Mouse (Mus musculus) gastrocnemius, postnatal 25 days (tissue): ENCODE results near the gene Klhl35. TPM values are rescaled to one million over a fixed set of nuclear protein-coding genes. Genes with fewer than 3 reads are reported as not detected.

Source experiments
- DNase-seq: peaks from one replicate; pipeline ENCODE4 v3.0.0; 2022
- total RNA-seq, 2 experiments: library from RNA; stranded (reverse); gene quantifications; 1 replicate in 1 of 2; 2 replicates in 1 of 2; pipeline ENCODE4 v1.2.3; 2021

Klhl35 gene
- total RNA-seq, 2 experiments from 2014 or later: not detected

DNA sequence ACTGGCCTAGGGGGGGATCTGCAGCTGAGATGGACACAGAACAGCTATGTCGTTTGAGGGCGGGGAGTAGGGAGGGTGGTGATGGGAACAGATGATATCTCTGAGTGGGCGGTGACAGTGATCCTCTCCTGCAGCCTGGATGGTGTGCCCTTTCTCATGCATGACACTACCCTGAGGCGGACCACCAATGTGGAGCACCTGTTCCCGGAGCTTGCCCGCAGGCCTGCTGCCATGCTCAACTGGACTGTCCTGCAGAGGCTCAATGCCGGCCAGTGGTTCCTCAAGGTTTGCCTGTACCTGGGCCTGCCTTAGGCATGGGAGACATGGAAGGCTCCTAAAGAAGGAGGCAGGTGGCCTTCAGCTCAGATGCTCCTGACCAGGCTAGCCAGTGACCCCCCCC lies 12.9 kb upstream of the Klhl35 start:
- DNase-seq: no peak

DNA sequence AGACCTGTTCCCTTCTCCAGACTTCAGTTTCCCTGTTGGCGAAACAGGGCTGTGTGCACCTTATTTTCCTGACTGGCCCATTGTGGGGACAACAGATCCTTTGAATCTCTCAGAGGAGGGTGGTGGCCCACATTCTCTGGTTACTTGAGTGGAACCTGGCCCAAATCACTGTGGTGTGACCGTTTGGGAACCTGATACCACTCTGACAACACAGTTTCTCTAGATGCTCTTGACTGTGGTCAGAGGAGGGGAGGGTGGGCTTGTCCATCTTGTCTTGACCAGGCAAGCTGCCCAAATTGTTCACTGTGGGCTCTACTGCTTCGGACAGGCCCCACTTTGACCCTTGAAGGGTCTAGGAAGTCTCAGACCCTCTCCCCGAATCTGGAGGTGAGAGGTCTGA lies 11.8 kb upstream of the Klhl35 start:
- no peak for DNase-seq

DNA sequence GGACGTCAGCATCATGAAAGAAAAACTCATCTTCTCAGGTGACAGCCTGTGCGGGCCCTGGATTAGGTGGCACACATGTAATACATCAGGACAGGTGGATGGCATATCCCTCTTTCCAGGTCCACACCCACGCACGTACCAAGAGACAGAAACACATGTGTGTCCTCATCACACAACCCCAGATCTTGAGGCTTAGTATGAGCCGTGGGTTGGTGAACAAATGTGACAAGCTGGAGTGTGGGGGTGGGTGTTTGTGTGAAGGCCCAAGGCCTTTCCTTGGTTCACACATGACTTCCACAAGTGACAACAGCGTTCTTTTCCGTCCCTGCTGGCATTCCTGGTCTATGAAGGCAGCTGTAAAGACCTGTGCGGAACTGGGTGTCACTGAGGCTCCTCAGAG lies 7.0 kb upstream of the Klhl35 start:
- no peak for DNase-seq

DNA sequence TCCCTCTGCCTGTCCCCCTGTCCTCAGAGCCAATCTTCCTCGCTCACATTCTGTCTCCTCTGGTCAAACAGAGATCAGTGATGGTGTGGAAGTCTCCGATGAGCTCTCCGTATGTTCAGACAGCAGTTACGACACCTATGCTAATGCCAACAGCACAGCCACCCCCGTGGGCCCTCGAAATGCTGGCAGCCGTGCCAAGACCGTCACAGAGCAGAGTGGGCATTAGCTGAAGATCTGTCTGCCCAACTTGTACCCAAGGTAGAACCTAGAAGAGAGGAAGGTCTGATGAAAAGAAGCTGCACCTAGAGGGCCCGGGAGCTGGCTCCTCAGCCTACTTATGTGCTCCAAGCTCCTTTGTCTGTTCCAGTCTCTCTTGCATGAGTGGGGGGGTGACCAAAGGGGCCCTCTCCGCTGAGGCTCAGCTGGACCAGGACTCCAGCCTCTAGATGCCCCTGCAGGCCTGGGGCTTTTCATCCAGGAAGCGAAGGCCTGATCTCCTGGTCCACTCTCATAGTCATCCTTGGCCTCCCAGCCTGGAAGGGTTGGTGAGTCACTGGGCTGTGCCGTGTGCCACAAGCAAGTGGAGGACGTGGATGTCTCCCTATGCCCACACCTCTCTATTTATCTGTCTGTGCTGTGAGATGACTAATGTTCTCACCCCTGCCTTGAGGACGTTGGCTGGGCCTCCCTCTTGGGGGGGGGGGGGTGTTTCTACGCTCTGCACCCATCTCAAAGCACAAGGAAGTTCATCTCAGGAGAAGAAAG lies 5.7 kb upstream of the Klhl35 start:
- DNase-seq: no peak

DNA sequence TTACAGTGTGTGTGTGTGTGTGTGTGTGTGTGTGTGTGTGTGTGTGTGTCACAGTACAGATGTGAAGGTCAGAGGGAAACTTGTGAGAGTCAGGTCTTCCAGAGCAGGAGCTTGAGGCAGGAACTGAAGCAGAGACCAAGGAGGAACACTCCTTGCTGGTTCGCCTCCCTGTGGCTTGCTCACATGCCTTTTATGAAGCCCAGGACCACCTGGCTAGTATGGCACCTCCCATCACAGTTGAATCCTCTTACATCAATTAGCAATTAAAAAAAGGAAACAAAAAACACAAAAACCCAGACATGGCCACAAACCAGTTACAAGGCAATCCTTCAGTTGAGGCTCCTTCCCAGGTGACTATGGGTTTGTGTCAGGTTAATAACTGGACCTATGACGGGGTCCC lies 2.7 kb upstream of the Klhl35 start:
- no peak for DNase-seq

DNA sequence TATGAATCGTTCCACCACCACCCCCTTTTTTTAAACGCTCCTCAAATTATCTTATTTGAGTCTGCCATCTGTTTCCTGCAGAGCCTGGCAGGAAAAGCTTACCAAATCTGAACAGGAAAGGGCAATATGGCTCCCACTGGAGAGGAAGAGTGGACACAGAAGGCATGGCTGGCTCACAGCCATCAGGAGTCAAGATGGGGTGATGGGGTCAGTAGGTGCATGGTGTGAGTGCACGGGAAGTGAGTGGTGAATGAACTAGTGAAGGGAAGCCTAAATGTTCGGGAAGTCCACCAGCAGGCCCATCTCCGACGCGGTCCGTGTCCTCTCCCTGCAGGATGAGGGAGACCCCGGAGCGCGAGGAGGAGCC lies 2.1 kb downstream of the Klhl35 start:
- DNase-seq: no peak

DNA sequence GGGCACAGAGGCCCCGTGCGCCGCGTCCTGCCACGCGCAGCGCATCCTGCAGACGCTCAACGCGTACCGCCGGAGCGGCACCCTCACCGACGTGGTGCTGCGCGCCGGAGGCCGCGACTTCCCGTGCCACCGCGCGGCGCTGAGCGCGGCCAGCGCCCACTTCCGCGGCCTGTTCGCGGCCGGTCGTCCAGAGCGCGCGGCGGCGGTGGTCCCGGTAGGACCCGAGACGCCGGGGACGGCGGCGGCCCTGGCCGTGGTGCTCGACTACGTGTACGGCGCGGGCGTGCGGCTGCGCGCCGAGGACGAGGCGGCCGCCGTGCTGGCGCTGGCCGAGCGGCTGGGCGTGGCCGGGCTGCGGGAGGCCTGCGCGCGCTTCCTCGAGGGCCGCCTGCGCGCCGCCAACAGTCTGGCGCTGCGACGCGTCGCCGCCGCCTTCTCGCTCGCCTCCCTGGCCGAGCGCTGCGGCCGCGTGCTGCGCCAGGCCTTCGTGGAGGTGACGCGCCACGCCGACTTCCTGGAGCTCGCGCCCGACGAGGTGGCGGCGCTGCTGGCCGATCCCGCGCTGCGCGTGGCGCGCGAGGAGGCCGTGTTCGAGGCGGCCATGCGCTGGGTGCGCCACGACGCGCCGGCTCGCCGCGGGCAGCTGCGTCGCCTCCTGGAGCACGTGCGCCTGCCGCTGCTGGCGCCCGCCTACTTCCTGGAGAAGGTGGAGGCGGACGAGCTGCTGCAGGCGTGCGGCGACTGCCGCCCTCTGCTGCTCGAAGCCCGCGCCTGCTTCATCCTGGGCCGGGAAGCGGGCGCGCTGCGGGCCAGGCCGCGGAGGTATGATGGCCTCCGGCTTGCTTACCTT lies 2.7 kb downstream of the Klhl35 start:
- DNase-seq: peak; percentile 71

DNA sequence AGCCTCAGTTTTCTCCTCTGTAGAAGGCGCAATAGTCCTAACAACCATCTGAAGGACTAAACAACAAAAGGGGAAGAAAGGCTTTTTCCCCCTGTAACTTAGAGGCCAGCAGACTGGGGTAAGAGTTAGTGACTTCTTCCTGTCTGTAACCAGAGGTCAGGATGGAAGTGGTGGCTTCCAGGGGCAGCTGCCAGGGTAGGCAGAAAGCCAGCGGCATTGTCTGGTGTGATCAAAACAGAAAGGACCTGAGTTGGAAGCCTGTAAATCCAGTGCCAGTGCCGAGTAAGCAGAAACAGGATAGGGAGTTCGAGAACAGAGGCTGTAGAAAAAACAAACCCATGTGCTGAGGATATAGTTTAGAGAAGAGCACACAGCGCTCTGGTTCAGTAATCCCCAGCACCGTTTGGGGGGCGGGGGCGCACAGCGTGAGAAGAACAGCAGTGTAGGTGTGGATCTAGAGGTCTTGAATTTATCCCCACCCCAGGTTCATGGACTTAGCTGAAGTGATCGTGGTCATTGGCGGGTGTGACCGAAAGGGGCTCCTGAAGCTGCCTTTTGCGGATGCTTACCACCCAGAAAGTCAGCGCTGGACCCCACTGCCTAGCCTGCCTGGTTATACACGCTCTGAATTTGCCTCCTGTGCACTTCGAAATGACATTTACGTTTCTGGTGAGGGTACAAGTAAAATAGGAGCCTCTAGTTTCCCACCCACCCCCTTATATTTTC lies 4.0 kb downstream of the Klhl35 start:
- DNase-seq: no peak

DNA sequence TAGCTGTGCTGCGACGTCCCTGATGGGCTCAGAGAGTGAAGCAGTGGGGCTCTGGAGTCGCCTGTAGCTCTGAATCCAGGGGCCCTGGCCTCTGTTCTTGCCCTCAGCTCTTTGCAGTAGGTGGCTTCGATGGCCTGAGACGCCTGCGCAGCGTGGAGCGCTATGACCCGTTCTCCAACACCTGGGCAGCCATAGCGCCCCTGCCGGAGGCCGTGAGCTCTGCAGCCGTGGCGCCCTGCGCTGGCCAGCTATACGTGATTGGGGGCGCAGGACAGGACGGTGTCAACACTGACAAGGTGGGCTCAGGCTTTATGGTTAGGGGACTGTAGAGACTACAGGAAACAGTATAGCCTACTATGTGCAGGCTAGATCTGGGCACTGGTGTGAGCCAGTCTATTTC lies 5.8 kb downstream of the Klhl35 start:
- no peak for DNase-seq

DNA sequence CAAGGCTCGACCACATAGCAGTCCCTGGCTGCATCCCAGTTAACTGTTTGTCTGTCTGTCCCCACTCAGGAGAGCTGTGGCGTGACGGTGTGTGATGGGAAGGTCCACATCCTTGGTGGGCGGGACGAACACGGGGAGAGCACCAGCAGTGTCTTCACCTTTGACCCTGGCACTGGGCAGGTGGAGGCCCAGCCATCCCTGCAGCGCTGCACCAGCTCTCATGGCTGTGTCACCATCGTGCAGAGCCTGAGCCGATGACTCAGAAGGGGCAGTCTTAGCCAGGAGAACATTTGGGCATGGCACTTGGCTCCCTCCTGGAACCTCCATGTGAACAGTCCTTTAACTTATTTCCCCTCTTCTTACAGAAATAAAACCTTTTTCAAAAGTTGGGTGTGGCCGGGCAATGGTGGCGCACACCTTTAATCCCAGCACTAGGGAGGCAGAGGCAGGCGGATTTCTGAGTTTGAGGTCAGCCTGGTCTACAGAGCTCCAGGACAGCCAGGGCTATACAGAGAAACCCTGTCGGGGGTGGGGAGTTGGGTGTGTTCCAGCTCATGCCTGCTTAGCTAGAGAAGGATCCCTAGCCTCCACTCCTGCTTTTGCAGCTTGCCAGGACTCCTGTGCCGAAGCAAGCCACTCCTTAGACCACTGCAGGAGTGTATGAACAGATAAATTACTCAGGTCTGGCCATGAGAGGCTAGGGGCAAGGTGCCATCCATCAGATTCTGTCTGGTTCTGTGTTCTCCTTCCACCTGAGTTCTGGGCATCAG lies 8.0 kb downstream of the Klhl35 start:
- no peak for DNase-seq

DNA sequence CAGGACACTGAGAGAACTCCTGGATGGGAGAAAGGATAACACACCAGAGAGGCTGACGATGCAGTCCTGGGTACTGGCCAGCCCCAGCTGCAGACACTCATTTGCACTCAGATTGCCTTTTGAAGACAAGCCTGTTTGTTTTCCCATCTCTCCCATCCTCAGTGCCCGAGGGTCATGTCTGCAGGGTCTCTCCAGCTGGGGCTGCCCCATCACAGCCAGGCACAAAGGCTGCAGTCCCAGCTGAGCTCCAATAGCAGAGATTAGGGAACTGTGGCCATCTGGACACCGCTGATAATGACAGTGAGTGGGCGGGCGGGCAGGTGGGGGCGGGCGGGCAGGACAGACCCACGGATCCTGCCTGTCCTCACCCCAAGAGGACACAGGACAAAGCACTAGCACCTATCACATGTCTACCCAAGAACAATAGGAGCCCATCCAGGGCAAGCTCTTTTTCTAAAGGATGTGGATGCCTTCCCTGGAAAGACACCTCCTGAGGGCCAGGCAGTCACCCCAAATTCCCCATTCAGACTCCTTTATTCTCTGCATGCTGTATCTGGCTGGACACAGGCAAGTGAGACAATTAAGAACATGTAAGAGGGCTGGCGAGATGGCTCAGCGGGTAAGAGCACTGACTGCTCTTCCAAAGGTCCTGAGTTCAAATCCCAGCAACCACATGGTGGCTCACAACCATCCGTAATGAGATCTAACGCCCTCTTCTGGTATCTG lies 9.2 kb downstream of the Klhl35 start:
- no peak for DNase-seq

DNA sequence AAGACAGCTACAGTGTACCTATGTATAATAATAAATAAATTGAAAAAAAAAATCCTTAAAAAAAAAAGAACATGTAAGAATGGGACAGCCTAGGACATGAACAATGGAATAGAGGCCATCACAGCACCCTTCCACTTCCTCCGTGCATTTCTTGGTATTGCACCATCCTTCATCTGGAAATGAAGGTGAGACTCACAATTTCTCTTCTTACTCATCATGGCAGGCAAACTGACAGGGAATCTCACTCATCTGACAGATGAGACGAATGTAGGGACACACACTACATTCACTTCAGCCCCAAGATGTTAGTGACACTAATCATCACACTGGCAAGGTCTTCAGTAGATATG lies 9.7 kb downstream of the Klhl35 start:
- DNase-seq: no peak

DNA sequence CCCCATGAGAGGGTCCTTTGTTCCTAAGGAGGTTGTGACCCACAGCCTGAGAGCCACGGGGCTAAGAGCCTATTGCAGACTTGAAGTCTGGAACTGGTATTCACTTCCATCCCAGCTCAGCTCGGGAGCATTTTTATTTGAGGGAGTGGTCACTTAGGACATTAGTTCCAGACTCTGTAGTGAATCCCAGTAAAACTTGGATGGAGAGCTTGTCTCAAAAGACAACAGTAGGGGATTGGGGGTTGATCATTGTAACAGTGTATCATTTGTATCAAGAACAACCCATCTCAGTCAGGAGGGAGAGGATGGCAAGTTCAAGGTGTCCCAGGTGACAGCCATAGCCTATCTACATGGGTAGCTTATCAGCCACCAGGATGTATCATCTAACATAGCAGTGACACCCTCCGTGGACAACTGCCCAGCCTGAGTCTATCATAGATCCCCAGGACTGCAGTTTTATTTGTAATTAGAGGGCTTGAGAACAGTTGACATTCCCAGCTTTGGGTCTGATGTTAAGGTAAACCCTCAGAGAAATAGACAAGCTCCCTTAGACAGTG lies 10.8 kb downstream of the Klhl35 start:
- DNase-seq: no peak

DNA sequence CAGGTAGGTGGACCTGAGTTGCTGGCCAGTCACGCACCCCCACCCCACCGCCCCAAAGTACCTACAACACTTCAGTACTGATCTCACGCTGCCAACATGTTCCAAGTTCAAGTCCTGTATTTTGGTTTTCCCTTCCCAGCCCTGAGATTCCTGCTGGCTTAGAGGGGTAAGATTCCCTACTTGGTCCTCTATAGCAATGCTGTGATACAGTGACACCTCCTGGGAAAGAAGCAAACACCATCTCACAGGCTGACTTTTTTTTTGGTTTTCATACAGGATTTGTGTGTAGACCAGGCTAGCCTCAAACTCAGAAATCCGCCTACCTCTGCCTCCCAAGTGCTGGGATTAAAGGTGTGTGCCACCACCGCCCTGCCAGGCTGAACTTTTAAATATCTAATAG lies 11.4 kb downstream of the Klhl35 start:
- DNase-seq: no peak

DNA sequence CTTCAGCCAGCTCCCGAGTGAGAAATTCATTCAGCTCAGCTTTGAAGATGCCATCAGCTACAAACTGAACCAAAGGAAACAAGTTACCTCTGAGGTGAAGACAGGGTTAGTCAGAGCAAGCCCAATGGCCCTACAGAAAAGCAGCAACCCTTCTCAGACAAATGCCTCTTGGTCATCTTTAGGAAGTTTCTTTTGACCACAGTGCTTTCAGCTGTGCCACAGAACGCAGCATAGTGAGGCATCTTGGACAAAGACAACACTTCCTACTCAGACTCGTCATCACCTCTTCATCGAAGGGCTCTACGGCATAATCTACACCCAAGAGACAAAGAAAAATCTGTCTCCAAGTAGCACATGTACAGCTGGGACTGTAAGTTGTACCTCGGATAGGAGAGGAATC lies 16.8 kb downstream of the Klhl35 start:
- no peak for DNase-seq

DNA sequence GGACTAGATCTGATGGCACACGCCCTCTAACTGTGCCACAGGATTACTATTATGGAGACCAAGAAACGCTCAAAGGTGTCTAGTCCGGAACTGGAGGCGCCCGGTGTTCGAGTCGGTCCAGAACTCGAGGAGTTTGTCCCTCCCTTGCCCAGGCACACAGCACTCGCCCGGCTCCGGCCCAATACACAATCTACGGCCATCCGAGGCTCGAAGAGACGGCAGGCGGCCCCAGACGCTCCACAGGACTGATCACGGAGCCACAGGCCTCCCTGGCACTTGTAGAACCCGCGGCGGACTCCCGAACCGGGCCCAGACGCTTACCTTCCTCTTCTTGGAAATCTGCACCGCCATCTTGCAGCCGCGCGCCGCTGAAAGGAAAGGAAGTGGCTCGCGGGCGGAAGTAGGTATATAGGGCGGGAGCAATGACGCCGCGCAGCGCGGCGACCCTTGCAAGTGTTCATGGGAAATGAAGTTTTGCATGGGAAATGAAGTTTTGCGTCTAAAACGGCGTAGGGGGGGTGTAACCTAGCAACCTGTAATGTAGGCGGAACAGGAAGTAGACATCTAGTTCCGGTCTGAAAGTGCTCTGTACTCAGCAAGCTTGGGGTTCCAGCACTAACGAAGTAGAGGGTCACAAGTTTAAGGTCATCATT lies 17.6 kb downstream of the Klhl35 start, which contains the start of gene Rps3:
Rps3 (minus strand) TSS at position 468 of the 653 bp plus-strand sequence.
- DNase-seq: peak; percentile 91

DNA sequence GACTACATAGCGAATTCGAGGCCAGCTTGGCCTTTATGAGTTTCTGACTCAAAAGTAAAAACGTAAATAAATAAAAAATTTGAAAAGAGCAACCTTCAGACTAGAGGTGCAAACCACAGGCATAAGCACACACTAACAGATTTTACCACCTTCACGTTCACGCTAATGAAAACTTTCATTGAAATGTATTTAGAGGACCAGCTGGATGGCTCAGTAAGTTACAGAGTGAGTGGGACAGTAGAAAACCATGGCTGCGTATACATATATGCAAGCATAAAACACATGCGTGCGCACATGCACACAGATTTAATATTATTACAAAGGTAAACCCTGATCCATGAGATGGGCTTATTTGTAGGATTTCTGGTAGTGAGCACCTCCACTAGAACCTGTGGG lies 18.1 kb downstream of the Klhl35 start:
- no peak for DNase-seq

DNA sequence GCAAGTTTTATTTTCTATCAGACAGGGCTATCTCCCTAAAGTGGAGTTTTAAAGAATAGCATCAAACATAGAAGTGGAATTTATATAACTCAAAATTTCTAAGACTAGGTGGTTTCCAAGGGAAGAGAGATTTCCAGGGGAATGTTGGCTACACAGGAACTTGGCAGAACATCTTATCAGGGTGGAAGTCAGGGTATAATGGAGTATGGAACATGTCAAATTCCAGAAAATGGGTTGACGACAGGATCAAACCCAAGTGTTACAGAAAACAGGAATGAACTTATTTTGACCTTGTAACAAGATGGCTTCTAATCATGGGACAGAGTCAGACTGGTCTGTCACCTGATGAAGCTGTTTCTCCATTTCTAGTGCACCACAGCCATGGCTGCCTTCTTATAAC lies 18.9 kb downstream of the Klhl35 start:
- no peak for DNase-seq

DNA sequence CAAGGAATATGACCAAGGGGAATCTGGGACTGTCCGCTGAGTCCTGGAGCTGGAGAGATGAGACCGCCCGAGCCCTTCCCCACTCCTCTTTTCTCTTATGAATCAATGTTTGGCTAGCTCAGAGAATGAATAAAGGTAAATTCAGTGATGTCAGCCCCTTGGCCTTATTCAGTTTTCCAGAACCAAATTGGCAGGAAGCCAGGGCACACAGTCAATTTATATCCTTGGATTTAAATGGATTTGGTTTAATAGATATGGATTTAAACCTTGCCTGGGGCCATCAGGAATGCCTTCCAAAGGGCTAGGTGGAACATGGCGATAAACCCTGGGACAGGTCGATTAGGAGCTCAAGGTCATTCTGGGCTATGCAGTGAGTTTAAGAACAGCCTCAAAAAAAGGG lies 23.9 kb downstream of the Klhl35 start:
- no peak for DNase-seq

DNA sequence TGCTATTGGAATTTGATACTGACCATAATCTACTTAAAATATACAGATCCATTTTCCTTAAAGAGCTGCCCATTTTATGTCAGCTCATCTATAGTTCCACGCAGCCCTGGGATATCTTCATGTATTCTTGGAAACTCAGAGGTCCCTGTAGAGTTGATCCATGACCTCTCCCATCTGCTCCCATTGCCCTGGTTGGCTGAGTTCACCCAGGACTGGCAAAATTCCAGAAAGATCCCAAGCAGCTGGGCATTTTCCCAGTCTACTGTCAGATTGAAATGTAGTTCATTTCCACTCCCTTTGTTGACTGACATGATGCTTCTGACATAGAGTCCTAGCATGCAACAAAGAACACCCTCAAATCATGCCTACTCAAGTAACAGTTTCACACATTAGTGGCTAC lies 33.3 kb downstream of the Klhl35 start:
- no peak for DNase-seq

DNA sequence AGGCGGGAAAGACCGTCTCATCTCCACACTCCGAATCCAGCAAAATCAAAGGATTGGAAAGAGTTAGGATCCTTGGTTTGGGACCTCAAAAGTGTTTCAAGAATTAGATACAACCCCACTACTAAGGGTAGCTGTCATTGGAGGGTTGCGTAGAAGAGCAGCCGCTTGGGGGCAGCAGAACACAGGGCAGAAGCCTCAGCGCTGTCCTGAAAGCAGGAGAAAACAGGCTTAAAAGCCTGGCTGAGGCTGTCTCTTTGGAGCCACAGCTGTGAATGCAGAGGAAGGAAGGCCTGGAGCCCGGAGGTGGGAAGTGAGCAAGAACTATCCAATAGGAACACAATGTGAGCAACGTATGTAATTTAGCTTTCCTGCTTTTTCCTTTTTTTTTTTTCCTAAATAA lies 34.4 kb downstream of the Klhl35 start:
- DNase-seq: peak; percentile 70
